Mouse (Mus musculus): Measurements from ENCODE around the gene Spin2e.
"Not testable (repeated sequence)": the region's sequence is repeated elsewhere in the genome, so short reads cannot be mapped to it uniquely, and the experiment has no call there.

Gene Spin2e

DNA sequence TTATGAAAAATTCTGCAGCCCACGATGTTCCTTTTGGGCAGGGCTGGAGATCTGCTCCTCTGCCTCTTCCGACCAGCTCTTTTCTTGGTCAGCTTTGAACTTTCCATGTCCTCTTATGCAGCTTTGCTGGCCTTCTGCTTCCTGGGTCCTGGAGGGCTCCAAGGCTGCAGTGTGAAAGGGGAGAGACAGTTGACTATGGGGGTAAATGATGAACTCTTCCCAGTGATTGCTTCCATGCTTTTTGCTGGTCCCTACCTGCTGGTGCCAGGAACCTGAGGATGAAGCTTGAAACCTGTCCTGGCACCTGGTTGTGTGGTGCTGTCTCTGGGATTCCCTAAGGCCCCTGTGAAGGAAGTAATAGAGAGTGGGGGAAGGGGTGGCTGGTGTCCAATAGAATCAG lies at the start of gene Spin2e:
Gene Spin2e (minus strand): TSS at position 101 of the 400 bp plus-strand sequence.
- DNase-seq = not testable (repeated sequence)

DNA sequence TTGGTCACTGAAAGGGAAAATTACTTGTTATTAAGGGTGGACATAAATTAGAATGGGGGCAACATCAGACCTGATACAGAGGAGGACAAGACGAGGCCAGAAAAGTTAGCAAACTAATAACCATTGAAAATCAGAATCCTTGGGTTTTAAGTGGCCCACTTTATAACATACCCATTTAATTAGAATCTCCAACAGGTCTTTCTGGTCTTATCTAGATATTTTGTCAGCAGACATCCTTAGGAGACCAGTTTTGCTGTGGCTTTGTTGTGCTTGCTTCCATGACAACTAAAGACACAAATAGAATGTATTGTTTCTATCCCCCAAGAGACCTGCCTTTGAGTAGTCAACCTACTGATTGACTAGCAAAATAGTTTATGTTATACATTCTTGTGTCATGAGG lies 44.5 kb downstream of the Spin2e start, which contains the start of gene Gm21883:
Gene Gm21883 (minus strand): TSS at position 101 of the 400 bp plus-strand sequence.
- not testable (repeated sequence) for DNase-seq

Data from kidney, postnatal 36 days (tissue).